Mouse (Mus musculus): ENCODE results near the gene Oser1. TPM values are rescaled to one million over a fixed set of nuclear protein-coding genes. Genes with fewer than 3 reads are reported as not detected.

Oser1 gene
- polyA plus RNA-seq, 1 experiment, result 39.4 TPM

DNA sequence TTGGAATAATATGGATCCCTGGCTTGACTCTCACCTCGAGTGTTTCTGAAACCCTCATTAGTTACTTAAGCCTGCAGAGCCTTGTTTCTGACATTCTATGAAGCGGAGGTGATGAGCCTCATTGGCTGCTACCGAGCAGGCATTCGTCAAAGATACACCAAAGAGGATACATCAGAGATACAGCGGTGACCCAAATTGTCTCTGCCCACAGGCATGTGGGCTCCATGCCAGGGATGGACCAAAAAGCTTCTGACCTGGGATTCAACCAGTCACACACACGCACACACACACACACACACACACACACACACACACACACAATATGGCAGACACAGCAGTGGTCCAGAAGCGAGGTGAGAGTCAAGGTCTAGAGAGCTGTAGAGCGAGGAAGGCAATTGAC is 43.3 kb downstream of the Oser1 start:
- Histone ChIP-seq H3K4me3 (replicated peaks; ENCODE audit: insufficient read depth, low read depth, low read length) (no peak overlapping the region), H3K27ac (ENCODE audit: insufficient read depth, low read length) (no peak overlapping the region), H3K27me3 (ENCODE audit: control insufficient read depth, insufficient read depth, low read length) (no peaks in the 10 kb centered on the region; the same call in 1 of the 2 replicates), H3K4me1 (ENCODE audit: control insufficient read depth, insufficient read depth, low read length) (no peaks in the 10 kb centered on the region)
- TF ChIP-seq POLR2A (IDR thresholded peaks at IDR 0.05; ENCODE audit: borderline replicate concordance, insufficient read depth, low read length) (no peak), CTCF (IDR thresholded peaks at IDR 0.05; ENCODE audit: borderline replicate concordance, insufficient read depth, low read depth, low read length) (no peak)
- DNase-seq, result peak in 1 of 2 experiments; percentile 9
- 69% methylated on average over 8 of the region's 8 CpGs for WGBS

GRCm38 (mm10) chr2:163379366-163379765 is 45.1 kb downstream of the Oser1 start:
- no peak for DNase-seq
- H3K4me3 ChIP-seq (replicated peaks; ENCODE audit: insufficient read depth, low read depth, low read length), result no peak overlapping the region
- H3K27me3 ChIP-seq (ENCODE audit: control insufficient read depth, insufficient read depth, low read length), result no peaks in the 10 kb centered on the region; the same call in 1 of the 2 replicates
- no peaks in the 10 kb centered on the region for H3K4me1 ChIP-seq (ENCODE audit: control insufficient read depth, insufficient read depth, low read length)
- TF ChIP-seq CTCF (IDR thresholded peaks at IDR 0.05; ENCODE audit: borderline replicate concordance, insufficient read depth, low read depth, low read length), result no peak
- no peak for TF ChIP-seq POLR2A (IDR thresholded peaks at IDR 0.05; ENCODE audit: borderline replicate concordance, insufficient read depth, low read length)
- WGBS, result 76% methylated on average over 5 of the region's 5 CpGs
- no peak overlapping the region for H3K27ac ChIP-seq (ENCODE audit: insufficient read depth, low read length)

GRCm38 (mm10) chr2:163376082-163376481 is 48.4 kb downstream of the Oser1 start:
- H3K4me1 ChIP-seq (ENCODE audit: control insufficient read depth, insufficient read depth, low read length), result no peaks in the 10 kb centered on the region
- H3K27me3 ChIP-seq (ENCODE audit: control insufficient read depth, insufficient read depth, low read length), result no peaks in the 10 kb centered on the region; the same call in 1 of the 2 replicates
- no peak overlapping the region for H3K27ac ChIP-seq (ENCODE audit: insufficient read depth, low read length)
- DNase-seq, result no peak
- TF ChIP-seq POLR2A (IDR thresholded peaks at IDR 0.05; ENCODE audit: borderline replicate concordance, insufficient read depth, low read length), result no peak
- TF ChIP-seq CTCF (IDR thresholded peaks at IDR 0.05; ENCODE audit: borderline replicate concordance, insufficient read depth, low read depth, low read length), result no peak
- WGBS, result 40% methylated on average over 33 of the region's 33 CpGs
- no peak overlapping the region for H3K4me3 ChIP-seq (replicated peaks; ENCODE audit: insufficient read depth, low read depth, low read length)

DNA sequence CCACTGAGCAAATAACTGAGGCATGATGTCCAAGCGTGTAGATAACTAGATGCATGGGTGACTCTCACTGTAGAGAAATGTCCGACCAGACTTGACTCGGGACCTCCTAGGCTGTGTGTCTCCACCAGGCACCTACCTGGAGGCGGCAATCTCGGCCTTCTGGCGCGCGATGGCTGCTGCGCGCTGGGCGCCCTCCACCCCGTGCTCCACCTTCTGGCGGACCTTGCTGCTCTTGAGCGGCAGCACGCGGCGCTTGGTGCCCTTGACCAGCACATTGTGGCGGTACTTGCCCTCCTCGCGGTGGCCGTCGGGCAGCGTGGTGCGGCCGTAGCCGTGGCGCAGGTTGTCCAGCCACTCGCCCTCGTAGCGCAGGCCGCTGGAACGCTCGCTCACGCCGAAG is 49.0 kb downstream of the Oser1 start:
- no peak for DNase-seq
- H3K4me3 ChIP-seq (replicated peaks; ENCODE audit: insufficient read depth, low read depth, low read length), result no peak overlapping the region
- no peak overlapping the region for H3K27ac ChIP-seq (ENCODE audit: insufficient read depth, low read length)
- WGBS, result 39% methylated on average over 35 of the region's 35 CpGs
- TF ChIP-seq POLR2A (IDR thresholded peaks at IDR 0.05; ENCODE audit: borderline replicate concordance, insufficient read depth, low read length), result no peak
- no peak for TF ChIP-seq CTCF (IDR thresholded peaks at IDR 0.05; ENCODE audit: borderline replicate concordance, insufficient read depth, low read depth, low read length)
- no peaks in the 10 kb centered on the region for H3K4me1 ChIP-seq (ENCODE audit: control insufficient read depth, insufficient read depth, low read length)
- no peaks in the 10 kb centered on the region; the same call in 1 of the 2 replicates for H3K27me3 ChIP-seq (ENCODE audit: control insufficient read depth, insufficient read depth, low read length)

DNA sequence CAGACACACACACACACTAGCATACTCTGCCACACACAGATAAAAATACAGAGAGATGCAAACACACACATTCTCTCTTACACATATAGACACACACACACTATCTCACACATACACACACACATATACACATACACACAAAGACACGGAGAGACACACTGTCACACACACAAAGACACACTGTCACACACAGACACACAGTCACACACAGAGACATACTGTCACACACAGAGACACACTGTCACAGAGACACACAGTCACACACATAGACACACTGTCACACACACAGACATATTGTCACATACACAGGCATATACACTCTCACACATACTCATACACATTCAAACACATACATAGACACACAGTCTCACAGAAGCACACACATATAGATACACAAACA is 51.9 kb downstream of the Oser1 start:
- WGBS, result 78% methylated on average over 1 of the region's 1 CpGs
- H3K27ac ChIP-seq (ENCODE audit: insufficient read depth, low read length), result no peak overlapping the region
- no peak for DNase-seq
- TF ChIP-seq POLR2A (IDR thresholded peaks at IDR 0.05; ENCODE audit: borderline replicate concordance, insufficient read depth, low read length) (no peak), CTCF (IDR thresholded peaks at IDR 0.05; ENCODE audit: borderline replicate concordance, insufficient read depth, low read depth, low read length) (no peak)
- no peaks in the 10 kb centered on the region for H3K4me1 ChIP-seq (ENCODE audit: control insufficient read depth, insufficient read depth, low read length)
- no peaks in the 10 kb centered on the region; the same call in 1 of the 2 replicates for H3K27me3 ChIP-seq (ENCODE audit: control insufficient read depth, insufficient read depth, low read length)
- H3K4me3 ChIP-seq (replicated peaks; ENCODE audit: insufficient read depth, low read depth, low read length), result no peak overlapping the region

GRCm38 (mm10) chr2:163370175-163370574 is 54.3 kb downstream of the Oser1 start:
- no peak for DNase-seq
- Histone ChIP-seq H3K27ac (ENCODE audit: insufficient read depth, low read length) (no peak overlapping the region), H3K4me3 (replicated peaks; ENCODE audit: insufficient read depth, low read depth, low read length) (no peak overlapping the region), H3K4me1 (ENCODE audit: control insufficient read depth, insufficient read depth, low read length) (no peaks in the 10 kb centered on the region), H3K27me3 (ENCODE audit: control insufficient read depth, insufficient read depth, low read length) (no peaks in the 10 kb centered on the region)
- 55% methylated on average over 4 of the region's 4 CpGs for WGBS
- TF ChIP-seq POLR2A (IDR thresholded peaks at IDR 0.05; ENCODE audit: borderline replicate concordance, insufficient read depth, low read length) (no peak), CTCF (IDR thresholded peaks at IDR 0.05; ENCODE audit: borderline replicate concordance, insufficient read depth, low read depth, low read length) (no peak)

- H3K27me3 ChIP-seq (ENCODE audit: control insufficient read depth, insufficient read depth, low read length), result no peaks in the 10 kb centered on the region; the same call in 1 of the 2 replicates
- 59% methylated on average over 18 of the region's 18 CpGs for WGBS
- DNase-seq, result no peak
- no peak overlapping the region for H3K27ac ChIP-seq (ENCODE audit: insufficient read depth, low read length)
- H3K4me3 ChIP-seq (replicated peaks; ENCODE audit: insufficient read depth, low read depth, low read length), result no peak overlapping the region
- TF ChIP-seq CTCF (IDR thresholded peaks at IDR 0.05; ENCODE audit: borderline replicate concordance, insufficient read depth, low read depth, low read length) (no peak), POLR2A (IDR thresholded peaks at IDR 0.05; ENCODE audit: borderline replicate concordance, insufficient read depth, low read length) (no peak)
- H3K4me1 ChIP-seq (ENCODE audit: control insufficient read depth, insufficient read depth, low read length), result no peaks in the 10 kb centered on the region
Observed at GRCm38 (mm10) chr2:163364785-163365541, 59.5 kb downstream of the Oser1 start.
